Comparison of ENCODE assay signal across 21 mouse cellular contexts in genomic region chr16:50075641-50076040, GRCm38 (mm10).
DNase-seq lines count a peak whose midpoint lies in the region; ATAC-seq lines count a peak whose summit lies in the region.
"Had no signal": no experiment of that assay in that cellular context is flagged by ENCODE, and none has a peak within 500 bp of the region (broad histone marks: within the 10 kb centered on the region; RNA-seq: fewer than 3 reads in every experiment).

No protein-coding gene starts in this region.

- no peak overlapping the region for H3K4me3 ChIP-seq in forebrain, embryonic 12.5 days (replicated peaks)
- H3K4me3 ChIP-seq in forebrain, embryonic 10.5 days = no peak overlapping the region
- no peak overlapping the region for H3K4me3 ChIP-seq in midbrain, embryonic 11.5 days (ENCODE audit: low read depth, low read length)
- H3K4me3 ChIP-seq in midbrain, embryonic 10.5 days = no peak overlapping the region
- H3K4me3 ChIP-seq in limb, embryonic 13.5 days = no peak overlapping the region
- H3K4me3 ChIP-seq in neural tube, embryonic 15.5 days (replicated peaks) = no peak overlapping the region
- H3K4me3 ChIP-seq: embryonic facial prominence, embryonic 13.5 days; neural tube, embryonic 12.5 days had no signal

- DNase-seq in forebrain, embryonic 10.5 days (ENCODE audit: extremely low spot score, low spot score) = no peak
- DNase-seq in midbrain, embryonic 11.5 days (ENCODE audit: low spot score, missing footprints) = peak; percentile 77
- no peak for DNase-seq in midbrain, embryonic 10.5 days (ENCODE audit: low spot score)
- no peak for DNase-seq in spleen, adult 18-20 months
- no peak for DNase-seq in urinary bladder, postnatal 36 days (ENCODE audit: low spot score in 2 of 2)
- DNase-seq: adrenal gland, postnatal 10 days; cerebellum, adult 11 months; cerebellum, postnatal 10 days; kidney, adult 11 months; liver; thymus, postnatal 25 days had no signal

- no peak overlapping the region for H3K4me2 ChIP-seq in forebrain, embryonic 12.5 days
- H3K4me2 ChIP-seq in midbrain, embryonic 11.5 days = no peak overlapping the region
- no peak overlapping the region for H3K4me2 ChIP-seq in limb, embryonic 13.5 days (replicated peaks)
- H3K4me2 ChIP-seq in neural tube, embryonic 15.5 days = no peak overlapping the region
- H3K4me2 ChIP-seq: embryonic facial prominence, embryonic 13.5 days; neural tube, embryonic 12.5 days had no signal

- H3K4me1 ChIP-seq in forebrain, embryonic 12.5 days = peaks cover 8% of the 10 kb centered on the region; the same call in 1 of the 2 replicates
- peaks cover 9% of the 10 kb centered on the region for H3K4me1 ChIP-seq in forebrain, embryonic 10.5 days
- 0 out of 2 replicates have a peak, but pooled peaks cover 3% of the 10 kb centered on the region for H3K4me1 ChIP-seq in midbrain, embryonic 11.5 days (ENCODE audit: control insufficient read depth, insufficient read depth, low read length)
- peaks cover 10% of the 10 kb centered on the region for H3K4me1 ChIP-seq in midbrain, embryonic 10.5 days
- peaks cover 10% of the 10 kb centered on the region for H3K4me1 ChIP-seq in limb, embryonic 13.5 days
- H3K4me1 ChIP-seq in neural tube, embryonic 15.5 days = peaks cover 10% of the 10 kb centered on the region; the same call in 1 of the 2 replicates
- H3K4me1 ChIP-seq: embryonic facial prominence, embryonic 13.5 days had no signal

- H3K27me3 ChIP-seq in forebrain, embryonic 12.5 days = 0 out of 2 replicates have a peak, but pooled peaks cover 3% of the 10 kb centered on the region
- H3K27me3 ChIP-seq in forebrain, embryonic 10.5 days (ENCODE audit: poor library complexity, severe bottlenecking) = no peaks in the 10 kb centered on the region
- no peaks in the 10 kb centered on the region for H3K27me3 ChIP-seq in midbrain, embryonic 11.5 days (ENCODE audit: control insufficient read depth, insufficient read depth, low read length)
- H3K27me3 ChIP-seq in midbrain, embryonic 10.5 days (ENCODE audit: low read depth, poor library complexity, severe bottlenecking) = no peaks in the 10 kb centered on the region
- no peaks in the 10 kb centered on the region for H3K27me3 ChIP-seq in limb, embryonic 13.5 days
- H3K27me3 ChIP-seq in neural tube, embryonic 15.5 days (replicated peaks) = no peaks in the 10 kb centered on the region
- H3K27me3 ChIP-seq: embryonic facial prominence, embryonic 13.5 days; neural tube, embryonic 12.5 days had no signal

- no peak overlapping the region for H3K27ac ChIP-seq in forebrain, embryonic 12.5 days
- no peak overlapping the region for H3K27ac ChIP-seq in forebrain, embryonic 10.5 days
- no peak overlapping the region for H3K27ac ChIP-seq in midbrain, embryonic 11.5 days (ENCODE audit: low read depth, low read length)
- H3K27ac ChIP-seq in midbrain, embryonic 10.5 days (replicated peaks) = no peak overlapping the region
- H3K27ac ChIP-seq in limb, embryonic 13.5 days = no peak overlapping the region
- H3K27ac ChIP-seq in neural tube, embryonic 15.5 days (replicated peaks) = no peak overlapping the region
- H3K27ac ChIP-seq: embryonic facial prominence, embryonic 13.5 days; kidney, postnatal 0 days; neural tube, embryonic 12.5 days had no signal

- no peak overlapping the region for H3K9ac ChIP-seq in forebrain, embryonic 12.5 days
- H3K9ac ChIP-seq in midbrain, embryonic 11.5 days (ENCODE audit: low read length) = no peak overlapping the region
- H3K9ac ChIP-seq in limb, embryonic 13.5 days = no peak overlapping the region
- H3K9ac ChIP-seq in neural tube, embryonic 15.5 days (replicated peaks) = no peak overlapping the region
- H3K9ac ChIP-seq: embryonic facial prominence, embryonic 13.5 days; neural tube, embryonic 12.5 days had no signal

- no peaks in the 10 kb centered on the region for H3K9me3 ChIP-seq in forebrain, embryonic 12.5 days
- no peaks in the 10 kb centered on the region for H3K9me3 ChIP-seq in forebrain, embryonic 10.5 days
- no peaks in the 10 kb centered on the region for H3K9me3 ChIP-seq in midbrain, embryonic 11.5 days (ENCODE audit: control insufficient read depth, low read length)
- no peaks in the 10 kb centered on the region for H3K9me3 ChIP-seq in midbrain, embryonic 10.5 days (replicated peaks)
- no peaks in the 10 kb centered on the region for H3K9me3 ChIP-seq in limb, embryonic 13.5 days
- H3K9me3 ChIP-seq in neural tube, embryonic 15.5 days (replicated peaks) = no peaks in the 10 kb centered on the region
- H3K9me3 ChIP-seq: embryonic facial prominence, embryonic 13.5 days; G1E; neural tube, embryonic 12.5 days had no signal

- H3K36me3 ChIP-seq in forebrain, embryonic 12.5 days (replicated peaks) = no peaks in the 10 kb centered on the region
- no peaks in the 10 kb centered on the region for H3K36me3 ChIP-seq in forebrain, embryonic 10.5 days (replicated peaks)
- no peaks in the 10 kb centered on the region for H3K36me3 ChIP-seq in midbrain, embryonic 11.5 days (ENCODE audit: control insufficient read depth, insufficient read depth, low read length)
- no peaks in the 10 kb centered on the region for H3K36me3 ChIP-seq in midbrain, embryonic 10.5 days
- no peaks in the 10 kb centered on the region for H3K36me3 ChIP-seq in limb, embryonic 13.5 days
- no peaks in the 10 kb centered on the region for H3K36me3 ChIP-seq in neural tube, embryonic 15.5 days
- H3K36me3 ChIP-seq: embryonic facial prominence, embryonic 13.5 days; G1E; neural tube, embryonic 12.5 days had no signal

- 85% methylated on average over 4 of the region's 4 CpGs for WGBS in forebrain, embryonic 12.5 days
- 94% methylated on average over 4 of the region's 4 CpGs for WGBS in forebrain, embryonic 10.5 days
- WGBS in midbrain, embryonic 11.5 days = 90% methylated on average over 4 of the region's 4 CpGs
- WGBS in midbrain, embryonic 10.5 days = 90% methylated on average over 4 of the region's 4 CpGs
- WGBS in limb, embryonic 13.5 days = 66% methylated on average over 4 of the region's 4 CpGs
- WGBS in neural tube, embryonic 15.5 days = 72% methylated on average over 4 of the region's 4 CpGs

- ATAC-seq in forebrain, embryonic 12.5 days (ENCODE audit: low FRiP score) = 0 out of 2 replicates have a peak, but pooled peaks have one; percentile 28
- no peak for ATAC-seq in midbrain, embryonic 11.5 days (ENCODE audit: low FRiP score)
- ATAC-seq in limb, embryonic 13.5 days (ENCODE audit: low FRiP score, low read depth) = peak; percentile 8; the same call in 1 of the 2 replicates
- ATAC-seq in neural tube, embryonic 15.5 days (ENCODE audit: low FRiP score) = peak; percentile 21; the same call in 1 of the 2 replicates
- ATAC-seq: activated CD4-positive, CD25-positive, alpha-beta regulatory T cell, adult 4 months; CD4-positive, CD25-positive, alpha-beta regulatory T cell, adult 4 months; lung, postnatal 0 days had no signal
